In genomic region chr2:172643860-172644259, GRCm38 (mm10) we compare ENCODE assay signal across 8 mouse cellular contexts.
DNase-seq lines count a peak whose midpoint lies in the region; ATAC-seq and TF ChIP-seq lines count a peak whose summit lies in the region.

No protein-coding gene starts in this region.

- ATAC-seq in heart, embryonic 16.5 days (replicated peaks; ENCODE audit: extremely low read depth, insufficient read depth, low FRiP score), result peak; percentile 64
- peak; percentile 62; the same call in 1 of the 2 replicates for ATAC-seq in lung, embryonic 14.5 days (ENCODE audit: insufficient read depth)
- ATAC-seq in midbrain, embryonic 14.5 days (ENCODE audit: low FRiP score, low TSS enrichment), result no peak

- no peak for TF ChIP-seq POLR2A in ES-Bruce4 (IDR thresholded peaks at IDR 0.05; ENCODE audit: insufficient read depth, low read length)

- no peaks in the 10 kb centered on the region for H3K4me1 ChIP-seq in ES-Bruce4 (ENCODE audit: control insufficient read depth, insufficient read depth, low read length)
- H3K4me1 ChIP-seq in heart, embryonic 16.5 days (ENCODE audit: control insufficient read depth, insufficient read depth, low read length), result peaks cover 5% of the 10 kb centered on the region; the same call in 1 of the 2 replicates
- H3K4me1 ChIP-seq in lung, embryonic 14.5 days (ENCODE audit: insufficient read depth), result no peaks in the 10 kb centered on the region
- no peaks in the 10 kb centered on the region for H3K4me1 ChIP-seq in midbrain, embryonic 14.5 days (ENCODE audit: control insufficient read depth, insufficient read depth, low read length)

- peak; percentile 60 for DNase-seq in adrenal gland, postnatal 14 days
- peak; percentile 5 for DNase-seq in lung, embryonic 14.5 days
- no peak for DNase-seq in left cerebral cortex, postnatal 36 days (ENCODE audit: low spot score in 2 of 2)
- DNase-seq in frontal cortex, postnatal 10 days (ENCODE audit: low spot score in 2 of 2), result no peak
- no peak for DNase-seq in midbrain, embryonic 14.5 days
- no peak for DNase-seq in right cerebral cortex, postnatal 4 days

- no peak overlapping the region for H3K4me2 ChIP-seq in heart, embryonic 16.5 days (ENCODE audit: low read depth, low read length)
- no peak overlapping the region for H3K4me2 ChIP-seq in lung, embryonic 14.5 days
- H3K4me2 ChIP-seq in midbrain, embryonic 14.5 days (ENCODE audit: low read length), result no peak overlapping the region

- intact Hi-C loops in left cerebral cortex, postnatal 36 days (cut with DNase I), result no loop called here

- 20% methylated on average over 12 of the region's 12 CpGs for WGBS in heart, embryonic 16.5 days
- 13% methylated on average over 12 of the region's 12 CpGs for WGBS in lung, embryonic 14.5 days
- 37% methylated on average over 12 of the region's 12 CpGs for WGBS in midbrain, embryonic 14.5 days

- no peak for TF ChIP-seq CTCF in ES-Bruce4 (IDR thresholded peaks at IDR 0.05; ENCODE audit: low read depth, low read length)
- TF ChIP-seq CTCF in lung, embryonic 14.5 days (IDR thresholded peaks at IDR 0.05; ENCODE audit: low read depth), result no peak

- H3K27me3 ChIP-seq in ES-Bruce4 (ENCODE audit: control insufficient read depth, insufficient read depth, low read length, poor library complexity, severe bottlenecking), result no peaks in the 10 kb centered on the region
- H3K27me3 ChIP-seq in heart, embryonic 16.5 days (ENCODE audit: control insufficient read depth, insufficient read depth, low read length), result no peaks in the 10 kb centered on the region; the same call in 1 of the 2 replicates
- no peaks in the 10 kb centered on the region for H3K27me3 ChIP-seq in lung, embryonic 14.5 days (ENCODE audit: insufficient read depth, low read length)
- H3K27me3 ChIP-seq in midbrain, embryonic 14.5 days (ENCODE audit: control insufficient read depth, insufficient read depth, low read length), result no peaks in the 10 kb centered on the region

- TF ChIP-seq EP300 in ES-Bruce4 (IDR thresholded peaks at IDR 0.05; ENCODE audit: insufficient read depth, low read depth, low read length), result 0 out of 2 replicates have a peak, but pooled peaks have one; percentile 10

- no peaks in the 10 kb centered on the region for H3K36me3 ChIP-seq in ES-Bruce4 (ENCODE audit: control insufficient read depth, insufficient read depth, low read length, poor library complexity, severe bottlenecking)
- no peaks in the 10 kb centered on the region for H3K36me3 ChIP-seq in heart, embryonic 16.5 days (ENCODE audit: control insufficient read depth, insufficient read depth)
- H3K36me3 ChIP-seq in lung, embryonic 14.5 days (ENCODE audit: insufficient read depth), result no peaks in the 10 kb centered on the region
- H3K36me3 ChIP-seq in midbrain, embryonic 14.5 days (ENCODE audit: control insufficient read depth, insufficient read depth, low read length), result no peaks in the 10 kb centered on the region

- no peak overlapping the region for H3K9ac ChIP-seq in ES-Bruce4 (ENCODE audit: low read depth, poor library complexity, severe bottlenecking)
- H3K9ac ChIP-seq in heart, embryonic 16.5 days (ENCODE audit: low read length), result no peak overlapping the region
- no peak overlapping the region for H3K9ac ChIP-seq in lung, embryonic 14.5 days
- H3K9ac ChIP-seq in midbrain, embryonic 14.5 days (replicated peaks; ENCODE audit: low read length), result no peak overlapping the region

- H3K27ac ChIP-seq in ES-Bruce4 (ENCODE audit: insufficient read depth, low read length), result no peak overlapping the region
- peak overlapping the region; percentile 7; the same call in 1 of the 2 replicates for H3K27ac ChIP-seq in heart, embryonic 16.5 days (ENCODE audit: low read length)
- no peak overlapping the region for H3K27ac ChIP-seq in lung, embryonic 14.5 days (ENCODE audit: low read depth)
- no peak overlapping the region for H3K27ac ChIP-seq in midbrain, embryonic 14.5 days (replicated peaks; ENCODE audit: low read depth, low read length)

- no peaks in the 10 kb centered on the region; the same call in 1 of the 2 replicates for H3K9me3 ChIP-seq in ES-Bruce4 (replicated peaks; ENCODE audit: control insufficient read depth, insufficient read depth, low read length, poor library complexity, severe bottlenecking)
- H3K9me3 ChIP-seq in heart, embryonic 16.5 days (replicated peaks; ENCODE audit: control insufficient read depth, low read length), result peaks cover 6% of the 10 kb centered on the region
- H3K9me3 ChIP-seq in lung, embryonic 14.5 days (ENCODE audit: low read depth, low read length), result no peaks in the 10 kb centered on the region; the same call in 1 of the 2 replicates
- no peaks in the 10 kb centered on the region for H3K9me3 ChIP-seq in midbrain, embryonic 14.5 days (ENCODE audit: control insufficient read depth, low read length)

- peak overlapping the region; percentile 4 for H3K4me3 ChIP-seq in ES-Bruce4 (ENCODE audit: low read depth, low read length)
- H3K4me3 ChIP-seq in heart, embryonic 16.5 days (ENCODE audit: low read length), result no peak overlapping the region
- no peak overlapping the region for H3K4me3 ChIP-seq in lung, embryonic 14.5 days (ENCODE audit: low read depth, low read length)
- H3K4me3 ChIP-seq in midbrain, embryonic 14.5 days (replicated peaks; ENCODE audit: low read depth, low read length), result no peak overlapping the region

Comparison
In these comparisons a context has a peak if more than half of its experiments do, and no peak if none do; other contexts are left out.
1. DNase-seq: peak in adrenal gland, postnatal 14 days (single experiment) and lung, embryonic 14.5 days (single experiment); none in left cerebral cortex, postnatal 36 days (0 of 2), frontal cortex, postnatal 10 days (0 of 2), midbrain, embryonic 14.5 days (single experiment) and right cerebral cortex, postnatal 4 days (single experiment).